Mouse (Mus musculus) ZHBTc4 (cell line): ENCODE measurements at regions not wholly inside any gene's neighbourhood (a gene's known extent, or its start where the extent isn't known, plus 50 kb on each side); places are given as distances from the start of the nearest gene placed in this dataset.
A peak's percentile ranks its signal among the peaks of the same experiment; 100 is the strongest.

ENCODE experiments used
- DNase-seq: peaks from one replicate; pipeline ENCODE4 v3.0.0-alpha.2; 2011; ENCODE audit warnings: low read depth, low spot score

DNA sequence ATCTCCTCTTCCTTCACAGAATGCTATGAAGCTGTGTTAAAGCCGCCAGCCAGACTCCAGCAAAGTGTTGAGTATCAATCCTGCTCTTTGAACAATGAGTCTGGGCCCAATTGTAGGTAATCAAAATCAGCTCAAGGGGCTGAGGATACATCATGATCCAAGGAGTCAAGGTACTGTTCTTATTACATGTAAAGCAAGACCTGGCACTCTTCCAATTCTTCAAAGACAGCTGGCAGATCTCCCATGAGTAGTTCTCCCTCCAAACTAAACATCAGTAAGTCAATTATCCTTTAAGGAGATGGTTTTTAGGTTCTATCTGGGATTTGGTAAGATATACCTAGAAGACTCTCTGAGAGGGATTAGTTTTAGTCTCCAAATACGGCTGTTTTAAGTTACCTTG, 76.5 kb upstream of the Pard3b start:
- no peak for DNase-seq

DNA sequence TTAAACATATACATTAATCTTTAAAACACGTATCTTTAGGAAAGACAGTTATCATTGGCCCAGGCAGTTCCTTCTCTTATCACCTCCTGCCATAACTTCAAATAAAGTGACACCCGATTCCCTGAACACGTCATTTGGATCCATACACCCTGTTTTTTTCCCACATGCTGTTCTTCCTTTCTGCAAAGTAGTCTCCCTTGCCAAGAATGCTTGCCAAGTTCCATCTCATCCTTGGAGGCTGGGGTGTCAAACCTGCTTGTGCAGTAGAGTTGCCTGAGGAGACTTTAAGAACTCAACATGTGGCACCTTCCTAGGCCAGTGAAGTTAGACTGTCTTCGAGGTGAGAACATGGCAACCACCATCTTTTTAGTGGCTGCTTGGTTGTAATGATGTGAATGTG, 73.2 kb upstream of the Pard3b start:
- no peak for DNase-seq

DNA sequence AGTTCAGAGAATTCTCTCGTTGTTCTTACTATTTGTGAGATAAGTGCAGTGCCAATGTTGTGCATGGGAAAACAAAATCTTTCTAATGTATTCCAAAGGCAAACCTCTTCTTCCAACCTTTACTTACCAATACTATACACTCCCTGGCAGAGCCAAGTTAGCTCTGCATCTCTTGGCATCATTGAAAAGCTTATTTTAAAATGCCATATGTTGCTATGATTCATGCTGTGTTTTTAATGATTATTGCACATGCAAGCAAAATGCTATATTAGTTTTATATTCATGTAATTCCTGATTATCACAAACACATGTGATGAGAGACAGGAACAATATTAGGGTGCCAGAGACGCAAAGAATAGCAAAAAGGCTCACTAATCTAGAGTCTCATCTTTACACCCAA, 64.3 kb upstream of the Pard3b start:
- DNase-seq, result no peak

DNA sequence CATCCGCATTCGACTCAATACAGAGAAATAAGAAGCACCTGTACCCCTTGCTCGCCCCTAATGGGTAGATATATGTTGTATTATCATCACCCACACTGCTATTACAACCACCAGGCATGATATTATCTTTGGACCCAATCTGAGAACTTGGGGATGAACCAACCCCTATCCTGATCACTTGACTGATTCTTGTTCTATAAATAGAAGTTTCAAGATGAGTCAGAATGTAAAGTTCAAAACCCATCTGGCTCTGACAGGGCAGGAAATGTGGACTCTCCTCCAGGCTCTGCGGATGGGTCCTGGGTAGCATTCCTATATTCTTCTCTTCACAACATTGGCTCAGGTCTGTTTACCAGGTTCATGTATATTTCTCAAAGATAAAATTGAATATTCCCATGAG, 61.9 kb upstream of the Pard3b start:
- DNase-seq, result no peak

DNA sequence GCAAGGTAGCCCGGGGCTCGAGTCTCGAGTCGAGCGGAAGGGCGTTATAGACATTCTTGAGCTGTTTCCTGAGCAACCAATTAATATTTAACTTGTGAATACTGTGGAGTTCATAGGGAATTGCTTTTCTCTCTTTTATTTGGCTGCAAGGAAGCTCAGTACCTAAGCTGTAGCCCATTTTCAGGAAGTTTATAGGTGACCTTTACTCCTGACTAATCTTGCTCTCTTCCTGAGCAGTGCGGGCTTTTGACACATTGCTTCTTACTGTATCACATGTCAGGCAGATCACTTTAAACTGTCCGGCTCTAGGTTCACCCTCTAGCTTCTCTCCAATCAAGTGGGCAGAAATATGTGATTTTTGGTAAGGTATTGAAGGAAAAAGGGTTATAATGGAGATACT, 51.4 kb upstream of the Pard3b start:
- DNase-seq, result peak; percentile 19
